Mouse (Mus musculus) forelimb bud, embryonic 11.5 days (tissue): Measurements from ENCODE around the gene Cdk1.
A peak's percentile ranks its signal among the peaks of the same experiment; 100 is the strongest.
"Not testable (repeated sequence)": the region's sequence is repeated elsewhere in the genome, so short reads cannot be mapped to it uniquely, and the experiment has no call there.

Experiments
- DNase-seq: peaks from one replicate; pipeline ENCODE4 v3.0.0-alpha.2; 2012; ENCODE audit warnings: low read depth, low spot score

Cdk1 gene

GRCm38 (mm10) chr10:69352212-69353085 is at the start of gene Cdk1:
Gene Cdk1, minus strand, starts transcription at chr10:69352938.
- DNase-seq = peak; percentile 99

- peak; percentile 28 for DNase-seq
Measured at GRCm38 (mm10) chr10:69399814-69400385, 47.2 kb upstream of the Cdk1 start.

- no peak for DNase-seq
Measured at GRCm38 (mm10) chr10:69398763-69399590, 46.2 kb upstream of the Cdk1 start, which contains the start of gene Ank3. Gene Ank3, plus strand, starts transcription at chr10:69398773.

GRCm38 (mm10) chr10:69398197-69398762 is 45.5 kb upstream of the Cdk1 start:
- no peak for DNase-seq

GRCm38 (mm10) chr10:69389511-69389910 is 36.8 kb upstream of the Cdk1 start:
- DNase-seq = no peak

GRCm38 (mm10) chr10:69386767-69387166 is 34.0 kb upstream of the Cdk1 start:
- DNase-seq = no peak

- no peak for DNase-seq
Measured at GRCm38 (mm10) chr10:69385136-69385535, 32.4 kb upstream of the Cdk1 start.

- no peak for DNase-seq
Measured at GRCm38 (mm10) chr10:69384640-69385039, 31.9 kb upstream of the Cdk1 start.

- no peak for DNase-seq
Measured at GRCm38 (mm10) chr10:69383186-69383585, 30.4 kb upstream of the Cdk1 start.

- DNase-seq = no peak
Measured at GRCm38 (mm10) chr10:69375154-69375553, 22.4 kb upstream of the Cdk1 start.

GRCm38 (mm10) chr10:69373796-69374550 is 21.2 kb upstream of the Cdk1 start:
- no peak for DNase-seq

- DNase-seq = no peak
Measured at GRCm38 (mm10) chr10:69372061-69372460, 19.3 kb upstream of the Cdk1 start.

GRCm38 (mm10) chr10:69371441-69371840 is 18.7 kb upstream of the Cdk1 start:
- peak; percentile 57 for DNase-seq

GRCm38 (mm10) chr10:69369321-69369720 is 16.6 kb upstream of the Cdk1 start:
- no peak for DNase-seq

- DNase-seq = peak; percentile 38
Measured at GRCm38 (mm10) chr10:69366877-69367387, 14.2 kb upstream of the Cdk1 start.

GRCm38 (mm10) chr10:69366208-69366607 is 13.5 kb upstream of the Cdk1 start:
- DNase-seq = no peak

GRCm38 (mm10) chr10:69359666-69360065 is 6.9 kb upstream of the Cdk1 start:
- no peak for DNase-seq

- DNase-seq = not testable (repeated sequence)
Measured at GRCm38 (mm10) chr10:69353086-69353479, 345 bp upstream of the Cdk1 start.

GRCm38 (mm10) chr10:69351842-69352211 is 911 bp downstream of the Cdk1 start:
- no peak for DNase-seq

- DNase-seq = no peak
Measured at GRCm38 (mm10) chr10:69351071-69351841, 1.5 kb downstream of the Cdk1 start.
